Mouse (Mus musculus) regulatory T cell (primary cell): Measurements from ENCODE around the gene Mpzl2.

Source experiments
- in situ Hi-C: fragments of 300-600 bp; cut with MboI, MseI; formaldehyde crosslinking; loops from one replicate; pipeline ENCODE4 v1.15.1; 2025; ENCODE audit warnings: high pct_unique_total_duplicates

Gene Mpzl2

GRCm38 (mm10) chr9:45085741-45086690, 46.4 kb downstream of the Mpzl2 start:
- in situ Hi-C loops: no loop called here

GRCm38 (mm10) chr9:45088040-45088439, 48.4 kb downstream of the Mpzl2 start:
- in situ Hi-C loops: no loop called here

GRCm38 (mm10) chr9:45090811-45091210, 51.2 kb downstream of the Mpzl2 start:
- in situ Hi-C loops: no loop called here

GRCm38 (mm10) chr9:45092641-45093040, 53.0 kb downstream of the Mpzl2 start:
- in situ Hi-C loops: no loop called here

GRCm38 (mm10) chr9:45095149-45095937, 55.7 kb downstream of the Mpzl2 start:
- in situ Hi-C loops: no loop called here

GRCm38 (mm10) chr9:45097877-45098276, 58.3 kb downstream of the Mpzl2 start:
- in situ Hi-C loops: no loop called here

- in situ Hi-C loops: no loop called here
These were observed 58.8 kb downstream of the Mpzl2 start for GRCm38 (mm10) chr9:45098426-45098825.

- in situ Hi-C loops: no loop called here
These were observed 62.9 kb downstream of the Mpzl2 start for GRCm38 (mm10) chr9:45102528-45102927.

- in situ Hi-C loops: no loop called here
These were observed 63.8 kb downstream of the Mpzl2 start for GRCm38 (mm10) chr9:45103211-45103979.
